Mouse (Mus musculus): Measurements from ENCODE around the gene Sncb. TPM values are rescaled to one million over a fixed set of nuclear protein-coding genes. Genes with fewer than 3 reads are reported as not detected.

Sncb gene
- polyA plus RNA-seq, 1 experiment = 0.41 TPM

DNA sequence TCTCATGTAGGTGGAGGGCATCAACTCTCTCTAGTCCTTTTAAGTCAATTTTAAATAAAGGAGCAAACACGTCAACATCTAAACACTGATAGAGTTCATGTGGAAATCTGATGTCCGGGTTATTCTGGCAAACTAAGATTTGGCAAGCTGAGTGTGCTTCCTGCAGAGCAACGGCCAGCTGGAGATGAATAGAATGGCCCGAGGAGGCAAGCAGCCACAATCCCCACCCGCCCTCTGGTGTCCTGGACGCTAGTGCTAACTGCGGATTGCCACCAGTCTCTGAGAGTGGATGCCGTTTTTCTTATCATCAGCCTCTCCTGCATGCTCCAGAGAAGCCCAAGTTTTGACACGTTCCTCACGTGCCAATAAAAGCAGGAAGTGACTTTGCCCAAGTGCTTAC lies 19.5 kb downstream of the Sncb start:
- H3K36me3 ChIP-seq (ENCODE audit: control insufficient read depth, insufficient read depth, low read length) = no peaks in the 10 kb centered on the region
- 43% methylated on average over 10 of the region's 10 CpGs for WGBS
- no peak overlapping the region for H3K4me3 ChIP-seq (ENCODE audit: insufficient read depth, low read depth, low read length)
- no peak for TF ChIP-seq CTCF (conservative IDR thresholded peaks at IDR 0.05; ENCODE audit: insufficient read depth, insufficient read length, low read depth, low read length)
- no peak for TF ChIP-seq POLR2A (IDR thresholded peaks at IDR 0.05; ENCODE audit: low read depth, low read length)
- no peaks in the 10 kb centered on the region for H3K4me1 ChIP-seq (ENCODE audit: control insufficient read depth, insufficient read depth, low read length)
- no peak for DNase-seq
- no peaks in the 10 kb centered on the region for H3K27me3 ChIP-seq (replicated peaks; ENCODE audit: control insufficient read depth, insufficient read depth, low read length)
- no peak overlapping the region for H3K27ac ChIP-seq (ENCODE audit: insufficient read depth, low read depth, low read length)

DNA sequence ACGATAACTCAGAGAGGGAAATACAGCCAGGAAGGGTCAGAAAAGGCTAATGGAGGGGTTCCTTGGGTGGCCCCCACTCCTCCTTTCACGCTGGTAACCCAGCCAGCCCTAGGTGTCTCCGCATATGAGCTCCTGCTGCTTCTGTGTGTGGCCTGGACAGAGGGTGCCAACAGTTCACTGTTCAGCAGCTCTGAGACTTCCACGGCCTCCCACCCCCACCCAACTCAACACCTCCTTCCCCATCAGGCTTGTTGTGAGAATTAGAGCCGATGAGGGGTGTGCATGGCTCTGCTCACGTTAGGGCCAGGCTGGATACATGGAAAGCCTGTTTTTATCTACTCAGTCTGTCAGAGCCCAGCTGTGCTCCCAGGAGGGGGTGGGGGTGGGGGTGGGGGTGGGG lies 20.3 kb downstream of the Sncb start:
- Histone ChIP-seq H3K27ac (ENCODE audit: insufficient read depth, low read depth, low read length) (no peak overlapping the region), H3K4me1 (ENCODE audit: control insufficient read depth, insufficient read depth, low read length) (no peaks in the 10 kb centered on the region), H3K27me3 (replicated peaks; ENCODE audit: control insufficient read depth, insufficient read depth, low read length) (no peaks in the 10 kb centered on the region), H3K36me3 (ENCODE audit: control insufficient read depth, insufficient read depth, low read length) (no peaks in the 10 kb centered on the region), H3K4me3 (ENCODE audit: insufficient read depth, low read depth, low read length) (no peak overlapping the region)
- TF ChIP-seq CTCF (conservative IDR thresholded peaks at IDR 0.05; ENCODE audit: insufficient read depth, insufficient read length, low read depth, low read length) = no peak
- TF ChIP-seq POLR2A (IDR thresholded peaks at IDR 0.05; ENCODE audit: low read depth, low read length) = no peak
- WGBS = 37% methylated on average over 6 of the region's 6 CpGs
- DNase-seq = no peak

DNA sequence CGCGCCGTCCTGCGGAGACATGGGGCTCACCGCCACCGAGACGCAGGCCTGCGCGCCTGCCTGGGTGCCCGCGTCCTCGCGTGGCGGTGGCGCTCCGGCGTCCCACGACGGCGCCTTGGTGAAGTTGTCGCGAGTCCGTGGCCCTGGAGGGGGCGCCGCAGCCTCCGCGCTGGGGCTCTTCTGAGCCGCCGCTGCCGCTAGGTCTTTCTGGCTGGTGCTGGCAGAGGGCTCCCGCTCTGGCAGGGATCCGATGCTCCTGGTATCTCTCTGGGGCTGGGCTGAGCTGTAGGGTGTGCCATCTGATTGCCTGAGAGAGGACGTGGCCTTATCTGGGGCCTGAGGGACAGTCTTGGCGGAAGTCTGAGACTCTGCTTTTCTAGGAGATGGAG lies 28.2 kb downstream of the Sncb start:
- DNase-seq = no peak
- H3K36me3 ChIP-seq (ENCODE audit: control insufficient read depth, insufficient read depth, low read length) = no peaks in the 10 kb centered on the region
- 5% methylated on average over 34 of the region's 34 CpGs for WGBS
- H3K4me1 ChIP-seq (ENCODE audit: control insufficient read depth, insufficient read depth, low read length) = no peaks in the 10 kb centered on the region
- TF ChIP-seq POLR2A (IDR thresholded peaks at IDR 0.05; ENCODE audit: low read depth, low read length) (no peak), CTCF (conservative IDR thresholded peaks at IDR 0.05; ENCODE audit: insufficient read depth, insufficient read length, low read depth, low read length) (no peak)
- no peaks in the 10 kb centered on the region for H3K27me3 ChIP-seq (replicated peaks; ENCODE audit: control insufficient read depth, insufficient read depth, low read length)
- H3K4me3 ChIP-seq (ENCODE audit: insufficient read depth, low read depth, low read length) = no peak overlapping the region
- H3K27ac ChIP-seq (ENCODE audit: insufficient read depth, low read depth, low read length) = no peak overlapping the region

DNA sequence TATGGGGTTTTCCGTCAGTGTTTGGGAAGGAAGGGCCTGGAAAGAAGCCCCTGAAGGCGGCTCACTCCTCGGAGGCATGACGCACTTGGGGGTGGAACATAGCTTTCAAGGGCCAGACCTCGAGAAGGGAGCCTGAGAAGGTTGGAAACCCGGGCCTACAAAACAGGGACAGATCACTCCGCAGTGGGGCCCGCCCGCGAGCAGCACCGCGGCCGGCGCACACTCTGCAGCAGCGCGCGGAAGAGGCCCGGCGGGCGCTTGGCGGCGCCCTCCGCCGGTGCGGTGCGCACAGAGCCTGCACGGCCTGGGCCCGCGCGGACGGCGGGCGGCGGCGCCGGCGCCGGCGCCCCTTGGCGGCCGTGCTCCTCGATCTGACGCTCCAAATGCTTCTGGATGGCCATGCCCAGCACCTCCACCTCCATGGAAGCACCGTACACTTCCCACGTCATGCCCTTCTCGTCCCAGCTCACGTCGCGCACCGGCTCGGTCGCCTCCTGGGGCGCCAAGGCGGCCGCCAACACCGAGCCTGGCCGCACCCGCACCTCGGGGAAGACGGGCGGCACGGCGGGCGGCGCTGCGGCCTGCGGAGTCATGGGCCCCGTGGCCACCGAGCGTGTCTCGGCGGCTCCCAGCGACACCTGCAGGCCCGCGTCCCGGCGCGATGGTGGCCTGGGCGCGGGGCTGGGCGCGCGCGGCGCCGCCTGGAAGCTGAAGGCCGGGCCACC lies 28.7 kb downstream of the Sncb start:
- no peak for DNase-seq
- Histone ChIP-seq H3K27ac (ENCODE audit: insufficient read depth, low read depth, low read length) (no peak overlapping the region), H3K4me3 (ENCODE audit: insufficient read depth, low read depth, low read length) (no peak overlapping the region), H3K4me1 (ENCODE audit: control insufficient read depth, insufficient read depth, low read length) (no peaks in the 10 kb centered on the region), H3K27me3 (replicated peaks; ENCODE audit: control insufficient read depth, insufficient read depth, low read length) (no peaks in the 10 kb centered on the region), H3K36me3 (ENCODE audit: control insufficient read depth, insufficient read depth, low read length) (no peaks in the 10 kb centered on the region)
- no peak for TF ChIP-seq POLR2A (IDR thresholded peaks at IDR 0.05; ENCODE audit: low read depth, low read length)
- TF ChIP-seq CTCF (conservative IDR thresholded peaks at IDR 0.05; ENCODE audit: insufficient read depth, insufficient read length, low read depth, low read length) = no peak
- WGBS = 2% methylated on average over 87 of the region's 87 CpGs

DNA sequence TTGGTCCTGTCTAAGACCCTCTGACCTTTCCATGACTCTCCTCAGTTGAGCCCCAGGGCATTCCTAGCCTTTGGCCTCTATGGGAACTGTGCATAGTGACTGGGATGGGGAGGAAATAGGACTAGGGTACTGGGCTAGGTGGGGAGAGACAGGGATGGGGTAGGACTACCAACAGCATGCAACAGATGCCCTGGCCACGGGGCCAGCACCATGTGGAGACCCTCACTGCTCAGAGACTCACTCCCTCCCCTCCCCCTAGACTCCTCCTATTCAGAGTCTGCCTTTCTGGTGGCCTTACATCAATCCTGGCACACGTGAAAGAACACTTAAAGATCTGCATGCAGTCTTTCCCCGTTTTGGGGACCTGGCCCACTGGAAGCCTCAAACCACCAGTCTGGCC lies 29.5 kb downstream of the Sncb start:
- no peak for DNase-seq
- Histone ChIP-seq H3K27ac (ENCODE audit: insufficient read depth, low read depth, low read length) (no peak overlapping the region), H3K4me3 (ENCODE audit: insufficient read depth, low read depth, low read length) (no peak overlapping the region), H3K4me1 (ENCODE audit: control insufficient read depth, insufficient read depth, low read length) (no peaks in the 10 kb centered on the region), H3K36me3 (ENCODE audit: control insufficient read depth, insufficient read depth, low read length) (no peaks in the 10 kb centered on the region), H3K27me3 (replicated peaks; ENCODE audit: control insufficient read depth, insufficient read depth, low read length) (no peaks in the 10 kb centered on the region)
- TF ChIP-seq CTCF (conservative IDR thresholded peaks at IDR 0.05; ENCODE audit: insufficient read depth, insufficient read length, low read depth, low read length) (no peak), POLR2A (IDR thresholded peaks at IDR 0.05; ENCODE audit: low read depth, low read length) (no peak)
- 36% methylated on average over 3 of the region's 3 CpGs for WGBS

DNA sequence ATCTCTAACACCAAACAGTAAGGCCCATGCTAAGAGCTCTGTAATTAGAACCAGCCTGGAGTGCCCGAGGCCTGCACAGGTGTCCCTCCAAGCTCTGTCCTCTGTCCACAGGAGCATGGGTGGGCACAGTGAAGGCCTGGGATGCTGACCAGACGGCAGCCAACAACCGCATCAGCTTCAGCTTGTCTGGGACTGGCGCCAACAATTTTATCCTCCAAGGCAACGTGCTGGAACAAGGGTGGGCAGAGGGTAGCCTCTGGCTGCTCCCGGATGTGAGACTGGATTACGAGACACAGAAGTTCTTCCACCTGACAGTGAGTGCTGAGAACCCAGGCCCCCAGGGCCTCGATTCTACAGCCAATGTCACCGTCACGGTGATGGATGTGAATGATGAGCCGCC lies 40.3 kb downstream of the Sncb start:
- Histone ChIP-seq H3K4me1 (ENCODE audit: control insufficient read depth, insufficient read depth, low read length) (no peaks in the 10 kb centered on the region), H3K4me3 (ENCODE audit: insufficient read depth, low read depth, low read length) (no peak overlapping the region), H3K36me3 (ENCODE audit: control insufficient read depth, insufficient read depth, low read length) (no peaks in the 10 kb centered on the region), H3K27me3 (replicated peaks; ENCODE audit: control insufficient read depth, insufficient read depth, low read length) (no peaks in the 10 kb centered on the region), H3K27ac (ENCODE audit: insufficient read depth, low read depth, low read length) (no peak overlapping the region)
- 59% methylated on average over 11 of the region's 11 CpGs for WGBS
- no peak for TF ChIP-seq POLR2A (IDR thresholded peaks at IDR 0.05; ENCODE audit: low read depth, low read length)
- no peak for TF ChIP-seq CTCF (conservative IDR thresholded peaks at IDR 0.05; ENCODE audit: insufficient read depth, insufficient read length, low read depth, low read length)
- no peak for DNase-seq

DNA sequence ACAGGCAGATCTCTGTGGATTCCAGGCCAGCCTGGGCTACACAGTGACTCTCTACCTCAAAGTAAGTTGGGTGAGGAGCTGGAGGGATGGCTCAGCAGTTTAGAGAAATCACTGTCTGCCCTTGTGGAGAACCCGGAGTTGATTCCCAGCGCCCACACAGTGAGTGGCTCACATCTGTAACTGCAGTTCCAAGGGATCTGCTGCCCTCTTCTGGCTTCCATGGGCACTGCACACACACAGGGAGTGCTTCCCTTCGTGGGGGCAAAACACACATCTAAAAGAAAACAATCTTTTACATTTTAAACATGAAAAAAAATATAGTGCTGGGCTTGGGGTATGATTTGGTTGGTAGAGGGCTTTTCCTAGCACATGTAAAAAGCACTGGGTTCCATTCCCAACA lies 43.3 kb downstream of the Sncb start:
- 96% methylated on average over 3 of the region's 3 CpGs for WGBS
- no peaks in the 10 kb centered on the region for H3K4me1 ChIP-seq (ENCODE audit: control insufficient read depth, insufficient read depth, low read length)

More for the DNA sequence above, 43.3 kb downstream of the Sncb start:
- no peak for DNase-seq
- H3K36me3 ChIP-seq (ENCODE audit: control insufficient read depth, insufficient read depth, low read length) = no peaks in the 10 kb centered on the region
- H3K4me3 ChIP-seq (ENCODE audit: insufficient read depth, low read depth, low read length) = no peak overlapping the region
- H3K27ac ChIP-seq (ENCODE audit: insufficient read depth, low read depth, low read length) = no peak overlapping the region
- TF ChIP-seq POLR2A (IDR thresholded peaks at IDR 0.05; ENCODE audit: low read depth, low read length) (no peak), CTCF (conservative IDR thresholded peaks at IDR 0.05; ENCODE audit: insufficient read depth, insufficient read length, low read depth, low read length) (no peak)
- H3K27me3 ChIP-seq (replicated peaks; ENCODE audit: control insufficient read depth, insufficient read depth, low read length) = no peaks in the 10 kb centered on the region

Measured in kidney, adult 2 months (tissue).